Mouse (Mus musculus) heart, embryonic 15.5 days (tissue): Measurements from ENCODE around the gene Epha6. TPM values are rescaled to one million over a fixed set of nuclear protein-coding genes. Genes with fewer than 3 reads are reported as not detected.

Experiments used
- ATAC-seq: fragments of 200-750 bp; cut with Nextera tagmentation; replicated peaks from 2 replicates; pipeline ENCODE4 v1.8.0; 2017; ENCODE audit warnings: low read depth, moderate TSS enrichment; ENCODE audit not compliant: insufficient number of reproducible peaks, insufficient read depth, low FRiP score
- H3K27ac ChIP-seq: fragments of 300-500 bp; sonication (generic); 2 replicates; pipeline ENCODE4 v1.5.1; 2015; ENCODE audit warnings: mild to moderate bottlenecking, inconsistent platforms
- H3K27me3 ChIP-seq: fragments of 300-500 bp; sonication (generic); 2 replicates; pipeline ENCODE4 v1.6.1; 2015; ENCODE audit warnings: inconsistent platforms
- H3K36me3 ChIP-seq: fragments of 300-500 bp; sonication (generic); 2 replicates; pipeline ENCODE4 v1.6.1; 2015; ENCODE audit warnings: mild to moderate bottlenecking, inconsistent platforms
- H3K4me1 ChIP-seq: fragments of 300-500 bp; sonication (generic); replicated peaks from 2 replicates; pipeline ENCODE4 v1.6.1; 2015; ENCODE audit warnings: inconsistent platforms
- H3K4me2 ChIP-seq: fragments of 300-500 bp; sonication (generic); 2 replicates; pipeline ENCODE4 v1.6.1; 2015; ENCODE audit warnings: inconsistent platforms, mild to moderate bottlenecking, moderate library complexity
- H3K4me3 ChIP-seq: fragments of 300-500 bp; sonication (generic); 2 replicates; pipeline ENCODE4 v1.5.1; 2015; ENCODE audit warnings: mild to moderate bottlenecking, inconsistent platforms
- H3K9ac ChIP-seq: fragments of 300-500 bp; sonication (generic); 2 replicates; pipeline ENCODE4 v1.6.1; 2015; ENCODE audit warnings: mild to moderate bottlenecking, inconsistent platforms
- H3K9me3 ChIP-seq: fragments of 300-500 bp; sonication (generic); replicated peaks from 2 replicates; pipeline ENCODE4 v1.6.1; 2016; ENCODE audit warnings: inconsistent platforms
- WGBS: fragments of 180-500 bp; shearing (Covaris S2); methylation state at CpG from one replicate; pipeline ENCODE4 v1.1.7; 2015; ENCODE audit warnings: mixed read lengths; 5-methylcytosine and 5-hydroxymethylcytosine counted together
- polyA plus RNA-seq: library from polyadenylated mRNA; unstranded; fragments of >200 nt; fragmentation: Nextera tagmentation; extraction: Ambion mirVana; gene quantifications from 2 replicates; pipeline ENCODE4 v1.2.1, GENCODE M21; 2015

Epha6 gene
- polyA plus RNA-seq, 1 experiment from 2014 or later, result not detected

DNA sequence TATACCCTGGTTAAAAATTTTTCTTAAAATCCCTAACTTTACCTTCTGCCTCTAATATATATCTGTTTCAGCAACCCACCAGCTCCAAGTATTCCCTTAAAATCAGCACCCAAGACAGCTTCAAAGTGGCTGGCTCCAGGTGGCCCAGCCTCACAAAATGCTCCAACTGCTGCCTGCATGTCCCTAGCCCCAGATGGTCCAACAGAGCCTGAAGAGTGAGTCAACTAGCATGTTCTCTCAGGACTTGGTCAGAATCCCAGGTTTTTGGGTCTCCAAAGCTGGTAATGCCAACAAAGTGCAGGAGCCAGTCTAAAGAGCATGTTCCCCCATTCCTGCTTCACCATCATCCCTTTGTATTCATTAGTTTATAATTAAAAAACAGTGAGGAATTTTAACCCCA lies 129.6 kb downstream of the Epha6 start:
- no peak overlapping the region for H3K4me2 ChIP-seq

DNA sequence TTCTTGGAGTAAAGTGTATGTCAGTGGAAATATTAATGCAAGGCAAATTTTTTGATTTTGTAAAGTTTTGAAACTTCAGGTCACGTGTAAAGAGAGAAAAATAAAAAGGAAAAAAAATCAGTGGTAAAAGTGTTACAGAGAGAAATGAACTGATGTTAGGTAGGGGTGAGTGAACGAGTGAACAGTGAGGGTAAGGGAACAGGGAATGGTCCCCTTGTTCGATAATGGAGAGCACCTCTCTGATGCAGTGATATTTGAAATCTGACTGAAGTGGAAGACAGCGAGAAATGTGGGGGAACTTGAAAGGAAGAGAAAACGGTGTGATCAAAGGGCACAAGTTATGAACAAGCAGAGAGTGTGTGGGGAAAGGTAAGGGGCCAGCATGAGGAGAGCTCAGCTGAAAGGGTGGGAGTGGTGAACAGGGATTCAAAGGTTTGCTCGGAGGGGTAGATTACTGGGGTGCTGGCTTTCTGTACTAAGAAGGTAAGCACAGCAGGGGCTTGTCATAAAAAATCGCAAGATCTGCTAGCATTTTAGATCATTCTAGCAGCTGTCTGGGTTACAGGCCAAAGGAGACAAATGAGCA lies 137.0 kb downstream of the Epha6 start:
- H3K9me3 ChIP-seq, result no peaks in the 10 kb centered on the region
- H3K9ac ChIP-seq, result no peak overlapping the region
- WGBS, result 63% methylated on average over 7 of the region's 7 CpGs
- no peaks in the 10 kb centered on the region for H3K4me1 ChIP-seq
- H3K4me3 ChIP-seq, result no peak overlapping the region
- no peaks in the 10 kb centered on the region for H3K27me3 ChIP-seq
- no peaks in the 10 kb centered on the region for H3K36me3 ChIP-seq
- no peak for ATAC-seq
- H3K4me2 ChIP-seq, result no peak overlapping the region
- H3K27ac ChIP-seq, result no peak overlapping the region

More for the DNA sequence above, 129.6 kb downstream of the Epha6 start:
- no peak overlapping the region for H3K4me3 ChIP-seq
- no peaks in the 10 kb centered on the region for H3K36me3 ChIP-seq
- H3K27ac ChIP-seq, result no peak overlapping the region
- H3K9me3 ChIP-seq, result no peaks in the 10 kb centered on the region
- H3K4me1 ChIP-seq, result no peaks in the 10 kb centered on the region
- no peaks in the 10 kb centered on the region for H3K27me3 ChIP-seq
- no peak for ATAC-seq
- H3K9ac ChIP-seq, result no peak overlapping the region

DNA sequence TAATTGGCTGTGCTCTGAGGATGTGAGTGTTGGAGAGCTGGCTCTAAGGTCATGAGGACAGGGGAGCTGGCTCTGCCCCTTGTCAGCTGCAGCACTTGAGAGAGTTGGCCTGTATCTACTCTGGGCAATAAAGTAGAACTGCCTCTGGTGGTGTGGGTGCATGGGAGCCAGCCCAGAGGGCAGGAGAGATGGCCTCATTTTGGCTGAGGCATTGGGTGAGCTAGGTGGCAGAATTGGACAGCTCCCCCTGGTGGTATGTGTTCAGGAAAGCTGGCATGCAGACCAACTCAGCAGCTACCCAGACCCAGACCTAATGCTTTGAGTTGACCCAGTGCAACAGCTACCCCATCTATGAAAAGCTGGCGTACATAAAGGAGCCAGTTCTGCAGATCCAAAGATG lies 170.0 kb downstream of the Epha6 start:
- H3K27ac ChIP-seq, result no peak overlapping the region
- H3K9ac ChIP-seq, result no peak overlapping the region
- H3K4me1 ChIP-seq, result no peaks in the 10 kb centered on the region
- no peak overlapping the region for H3K4me2 ChIP-seq
- H3K36me3 ChIP-seq, result no peaks in the 10 kb centered on the region
- ATAC-seq, result no peak
- H3K9me3 ChIP-seq, result no peaks in the 10 kb centered on the region
- no peak overlapping the region for H3K4me3 ChIP-seq
- H3K27me3 ChIP-seq, result no peaks in the 10 kb centered on the region
- WGBS, result 60% methylated on average over 1 of the region's 1 CpGs

DNA sequence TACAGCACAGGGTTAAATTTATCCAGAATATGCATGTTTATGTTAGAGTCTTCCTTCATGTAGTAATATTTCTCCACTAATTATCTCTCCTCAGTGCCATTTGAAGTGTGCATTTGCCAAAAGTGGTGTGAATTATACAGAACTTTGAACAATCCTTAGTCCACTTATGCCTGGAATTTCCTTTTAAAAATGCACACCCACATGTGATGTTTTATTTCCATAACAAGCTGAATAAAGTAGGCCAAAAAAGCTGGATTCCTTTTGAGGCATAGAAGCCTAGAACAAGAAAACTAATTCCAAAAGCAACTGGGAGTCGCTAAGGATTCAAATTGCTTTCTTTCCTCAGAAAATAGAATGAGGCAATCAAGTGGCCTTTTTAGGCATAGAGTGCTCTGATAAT lies 171.1 kb downstream of the Epha6 start:
- no peak overlapping the region for H3K4me3 ChIP-seq
- no peak overlapping the region for H3K4me2 ChIP-seq
- H3K9ac ChIP-seq, result no peak overlapping the region
- H3K9me3 ChIP-seq, result no peaks in the 10 kb centered on the region
- H3K4me1 ChIP-seq, result no peaks in the 10 kb centered on the region
- no peak overlapping the region for H3K27ac ChIP-seq
- WGBS, result 67% methylated on average over 1 of the region's 1 CpGs
- no peaks in the 10 kb centered on the region for H3K36me3 ChIP-seq
- no peak for ATAC-seq
- H3K27me3 ChIP-seq, result no peaks in the 10 kb centered on the region

DNA sequence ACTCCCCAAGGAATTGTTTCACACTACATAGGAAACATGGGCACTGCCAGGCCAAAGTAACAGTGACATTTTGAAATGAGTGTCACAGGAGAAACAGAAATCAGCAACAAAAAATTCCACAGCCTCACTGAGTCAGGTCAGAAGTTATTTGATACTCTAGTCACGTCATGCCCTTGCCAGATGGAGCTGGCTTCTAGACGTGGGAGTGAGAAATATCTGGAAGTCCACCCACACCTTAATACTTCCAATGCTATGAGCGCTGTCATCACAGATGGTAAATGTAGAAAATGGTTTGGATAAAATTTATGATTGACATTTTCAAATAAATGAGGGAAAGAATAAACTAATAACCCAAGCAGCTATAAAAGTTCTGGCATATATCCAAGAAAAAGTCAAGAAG lies 210.0 kb downstream of the Epha6 start:
- no peaks in the 10 kb centered on the region for H3K36me3 ChIP-seq
- WGBS, result 60% methylated on average over 3 of the region's 3 CpGs
- no peaks in the 10 kb centered on the region for H3K27me3 ChIP-seq
- ATAC-seq, result no peak
- no peaks in the 10 kb centered on the region for H3K9me3 ChIP-seq
- H3K4me1 ChIP-seq, result no peaks in the 10 kb centered on the region
- no peak overlapping the region for H3K27ac ChIP-seq
- no peak overlapping the region for H3K4me2 ChIP-seq
- H3K4me3 ChIP-seq, result no peak overlapping the region
- no peak overlapping the region for H3K9ac ChIP-seq

DNA sequence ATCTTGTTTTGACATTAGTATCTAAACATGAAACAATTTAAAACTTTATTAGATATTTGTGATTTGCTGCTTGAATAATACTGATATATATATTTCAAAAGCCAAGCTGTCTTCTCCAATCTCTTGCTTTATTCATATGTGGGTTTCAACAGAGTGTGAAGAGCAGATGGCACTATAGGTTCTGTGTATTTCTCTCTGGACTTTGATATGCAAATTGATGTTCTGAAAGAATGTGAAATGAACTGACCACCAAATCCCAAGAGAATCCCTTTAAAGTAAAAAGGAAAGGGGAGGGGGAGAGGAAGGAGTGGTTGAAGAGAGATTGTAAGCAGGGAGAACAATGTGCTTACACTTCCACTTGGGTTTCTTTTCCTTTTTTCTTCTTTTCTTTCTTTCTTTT lies 212.4 kb downstream of the Epha6 start:
- ATAC-seq, result no peak
- Histone ChIP-seq H3K4me1 (no peaks in the 10 kb centered on the region), H3K36me3 (no peaks in the 10 kb centered on the region), H3K4me2 (no peak overlapping the region), H3K4me3 (no peak overlapping the region), H3K27me3 (no peaks in the 10 kb centered on the region), H3K9me3 (no peaks in the 10 kb centered on the region), H3K27ac (no peak overlapping the region), H3K9ac (no peak overlapping the region)

DNA sequence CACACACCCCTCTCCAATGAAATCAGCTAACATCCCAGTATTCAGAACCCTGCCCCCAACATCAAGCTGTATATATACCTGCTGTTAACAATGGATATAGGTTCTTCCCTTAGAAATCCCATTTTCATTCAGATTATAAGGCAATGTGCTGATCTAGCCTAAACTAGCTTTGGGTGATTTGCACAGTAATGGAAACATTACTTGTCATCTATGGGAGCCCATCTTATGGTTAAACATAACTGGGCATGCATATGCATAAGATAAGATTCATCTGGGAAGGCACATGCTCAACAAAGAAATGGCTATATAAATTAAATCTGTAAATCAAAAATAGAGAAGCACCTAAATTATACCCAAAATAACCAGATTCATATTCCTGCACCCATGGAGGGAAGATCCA lies 230.2 kb downstream of the Epha6 start:
- Histone ChIP-seq H3K4me3 (no peak overlapping the region), H3K36me3 (no peaks in the 10 kb centered on the region), H3K27ac (no peak overlapping the region), H3K9ac (no peak overlapping the region), H3K27me3 (no peaks in the 10 kb centered on the region), H3K4me2 (no peak overlapping the region), H3K4me1 (no peaks in the 10 kb centered on the region), H3K9me3 (no peaks in the 10 kb centered on the region)
- no peak for ATAC-seq

DNA sequence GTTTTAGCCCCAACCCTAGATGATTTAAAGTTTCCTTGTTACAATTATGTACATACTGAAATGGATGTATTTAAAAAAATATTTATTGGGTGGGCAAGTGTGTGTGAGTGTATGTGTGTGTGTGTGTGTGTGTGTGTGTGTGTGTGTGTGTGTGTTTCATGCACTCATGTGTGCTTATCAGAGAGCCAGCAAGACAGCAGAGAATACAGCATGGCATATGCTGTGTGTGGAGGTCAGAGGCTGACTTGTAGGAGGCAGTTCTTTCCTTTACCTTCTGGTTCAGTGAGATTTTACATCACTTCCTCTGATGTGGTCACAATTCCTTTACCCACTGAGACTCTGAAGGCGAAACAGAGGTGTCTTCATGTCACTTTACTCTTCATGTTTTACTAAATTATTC lies 321.4 kb downstream of the Epha6 start:
- Histone ChIP-seq H3K36me3 (no peaks in the 10 kb centered on the region), H3K27me3 (no peaks in the 10 kb centered on the region), H3K4me2 (no peak overlapping the region), H3K4me1 (no peaks in the 10 kb centered on the region), H3K4me3 (no peak overlapping the region), H3K9ac (no peak overlapping the region), H3K27ac (no peak overlapping the region), H3K9me3 (no peaks in the 10 kb centered on the region)
- 63% methylated on average over 1 of the region's 1 CpGs for WGBS
- ATAC-seq, result no peak

DNA sequence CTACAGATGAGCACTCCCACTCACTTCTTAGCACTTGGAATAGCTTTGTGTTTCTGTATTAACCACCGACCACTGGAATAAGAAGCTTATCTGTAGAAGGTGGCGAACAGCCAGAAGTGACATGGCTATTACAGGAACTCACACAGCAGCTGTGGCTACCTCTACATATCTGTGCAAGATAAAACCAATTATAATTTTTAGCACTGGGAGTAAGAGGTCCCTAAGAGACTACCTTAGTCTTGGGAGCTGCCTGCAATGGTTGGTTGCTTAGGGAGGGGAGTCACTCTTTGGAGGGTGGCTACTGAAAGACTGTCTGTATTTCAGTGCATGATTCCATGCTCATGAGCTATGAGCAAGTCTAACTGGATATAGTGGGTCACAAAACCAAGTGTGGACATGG lies 331.2 kb downstream of the Epha6 start:
- no peaks in the 10 kb centered on the region for H3K36me3 ChIP-seq
- no peak overlapping the region for H3K4me2 ChIP-seq
- H3K27ac ChIP-seq, result no peak overlapping the region; the same call in 1 of the 2 replicates
- no peak overlapping the region for H3K4me3 ChIP-seq
- WGBS, result 15% methylated on average over 2 of the region's 2 CpGs
- ATAC-seq, result peak; percentile 53
- no peaks in the 10 kb centered on the region for H3K9me3 ChIP-seq
- no peaks in the 10 kb centered on the region for H3K27me3 ChIP-seq
- 0 out of 2 replicates have a peak, but pooled peaks cover 3% of the 10 kb centered on the region for H3K4me1 ChIP-seq
- no peak overlapping the region for H3K9ac ChIP-seq

DNA sequence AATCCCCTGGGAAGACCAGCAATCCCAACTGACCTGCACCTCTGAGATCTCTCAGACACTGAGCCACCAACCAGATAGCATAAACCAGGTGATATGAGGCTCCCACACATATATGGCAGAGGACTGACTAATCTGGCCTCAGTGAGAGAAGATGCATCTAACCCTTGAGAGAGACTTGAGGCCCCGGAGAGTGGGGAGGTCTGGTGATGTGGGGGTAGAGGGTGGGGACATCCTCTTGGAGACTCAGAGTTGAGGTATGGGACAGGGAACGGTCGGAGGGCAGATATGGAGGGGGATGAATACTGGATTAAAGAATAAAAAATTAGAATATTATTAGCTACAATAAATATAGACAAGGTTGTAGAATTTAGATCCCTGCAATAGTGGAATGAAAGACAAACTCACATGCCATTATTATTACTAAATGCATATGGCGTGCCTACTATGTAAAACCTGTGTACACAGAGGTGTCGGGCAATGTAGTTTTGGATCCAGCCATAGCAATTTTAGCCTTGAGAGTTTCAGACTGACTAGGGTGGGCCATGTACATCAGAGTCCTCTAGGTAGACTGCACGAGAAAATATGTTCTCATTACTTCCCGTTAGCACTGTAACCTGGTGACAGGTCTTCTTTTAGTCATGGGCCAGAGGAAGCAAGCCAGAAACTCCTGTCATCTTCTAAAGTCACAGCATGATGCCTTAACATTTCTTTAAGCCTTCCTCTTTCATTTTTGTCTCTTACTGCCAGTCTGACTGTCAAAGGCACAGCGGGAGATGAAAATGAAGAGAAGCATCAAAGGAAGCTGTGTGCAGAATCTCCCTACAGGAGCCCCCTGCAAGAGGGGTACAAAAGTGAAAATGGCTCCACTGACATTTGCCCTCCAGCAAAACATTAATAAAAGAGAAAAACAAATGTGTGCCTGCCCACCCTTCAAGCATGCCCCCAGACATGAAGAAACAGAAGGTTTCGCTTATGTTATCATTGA lies 338.7 kb downstream of the Epha6 start:
- Histone ChIP-seq H3K9ac (no peak overlapping the region), H3K9me3 (no peaks in the 10 kb centered on the region), H3K4me1 (no peaks in the 10 kb centered on the region), H3K27me3 (no peaks in the 10 kb centered on the region), H3K4me2 (no peak overlapping the region), H3K27ac (no peak overlapping the region), H3K4me3 (no peak overlapping the region), H3K36me3 (no peaks in the 10 kb centered on the region)
- no peak for ATAC-seq
- 75% methylated on average over 9 of the region's 9 CpGs for WGBS

DNA sequence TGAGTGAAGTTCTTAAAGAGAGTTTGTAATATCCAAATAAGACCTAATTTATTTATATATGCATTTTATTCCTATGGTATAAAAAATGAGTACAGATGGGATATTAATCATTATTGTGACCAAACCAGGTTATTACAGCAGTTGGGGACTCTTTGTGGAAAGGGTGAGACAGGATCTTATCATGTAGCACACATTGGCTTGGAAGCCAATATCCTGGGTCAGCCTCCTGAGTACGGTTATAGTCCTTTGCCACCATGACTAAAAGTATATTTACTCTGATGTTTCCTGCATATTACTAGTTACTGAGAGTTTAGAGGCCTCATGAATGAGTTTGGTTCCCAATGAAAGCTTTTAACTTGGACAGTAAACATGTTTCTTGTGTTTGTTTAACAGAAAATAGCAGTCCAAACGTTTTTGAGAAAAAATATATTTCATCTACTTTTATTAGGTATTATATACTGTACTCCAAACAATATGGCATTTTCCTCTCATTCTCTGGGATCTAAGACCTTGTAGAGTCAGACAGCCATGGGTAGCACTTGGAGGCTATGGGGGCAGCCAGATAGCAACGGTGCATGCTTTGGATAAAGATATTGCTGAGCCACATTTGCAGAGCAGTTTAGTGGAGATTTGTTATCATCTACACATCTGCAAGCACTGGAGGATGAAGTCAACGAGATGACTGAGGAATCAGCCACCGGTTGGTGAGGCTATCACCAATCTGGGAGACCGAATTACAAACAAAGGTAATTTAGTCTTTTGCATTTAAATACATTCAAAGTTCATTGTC lies 340.4 kb downstream of the Epha6 start:
- H3K27me3 ChIP-seq, result no peaks in the 10 kb centered on the region
- no peak for ATAC-seq
- no peaks in the 10 kb centered on the region for H3K36me3 ChIP-seq
- WGBS, result 57% methylated on average over 6 of the region's 6 CpGs
- no peak overlapping the region for H3K27ac ChIP-seq
- no peak overlapping the region for H3K4me3 ChIP-seq
- H3K9me3 ChIP-seq, result no peaks in the 10 kb centered on the region
- no peak overlapping the region for H3K4me2 ChIP-seq
- no peak overlapping the region for H3K9ac ChIP-seq
- H3K4me1 ChIP-seq, result no peaks in the 10 kb centered on the region
